Comparison of ENCODE assay signal across 32 mouse cellular contexts in genomic region chr9:14534833-14535456, GRCm38 (mm10). TPM values are rescaled to one million over a fixed set of nuclear protein-coding genes. Genes with fewer than 3 reads are reported as not detected.
DNase-seq lines count a peak whose midpoint lies in the region; ATAC-seq and TF ChIP-seq lines count a peak whose summit lies in the region.
"Had no signal": no experiment of that assay in that cellular context is flagged by ENCODE, and none has a peak within 500 bp of the region (broad histone marks: within the 10 kb centered on the region; RNA-seq: fewer than 3 reads in every experiment).

No protein-coding gene starts in this region.

- WGBS in hindbrain, embryonic 15.5 days: 78% methylated on average over 9 of the region's 9 CpGs
- WGBS in hindbrain, embryonic 10.5 days: 89% methylated on average over 9 of the region's 9 CpGs
- 70% methylated on average over 9 of the region's 9 CpGs for WGBS in hindbrain, postnatal 0 days

- H3K27me3 ChIP-seq in hindbrain, embryonic 15.5 days: no peaks in the 10 kb centered on the region
- H3K27me3 ChIP-seq in hindbrain, embryonic 10.5 days (ENCODE audit: insufficient read depth, poor library complexity, severe bottlenecking): no peaks in the 10 kb centered on the region
- H3K27me3 ChIP-seq in hindbrain, postnatal 0 days (ENCODE audit: insufficient read depth, low read length): no peaks in the 10 kb centered on the region
- H3K27me3 ChIP-seq: embryonic facial prominence, embryonic 13.5 days; forebrain, embryonic 15.5 days; heart, embryonic 15.5 days; intestine, embryonic 15.5 days; limb, embryonic 13.5 days; liver, embryonic 12.5 days; midbrain, embryonic 12.5 days; neural tube, embryonic 12.5 days had no signal

- H3K9ac ChIP-seq in hindbrain, embryonic 15.5 days: no peak overlapping the region
- H3K9ac ChIP-seq in hindbrain, postnatal 0 days (replicated peaks; ENCODE audit: low read length): no peak overlapping the region
- H3K9ac ChIP-seq: embryonic facial prominence, embryonic 13.5 days; forebrain, embryonic 15.5 days; heart, embryonic 15.5 days; intestine, embryonic 15.5 days; limb, embryonic 13.5 days; liver, embryonic 12.5 days; midbrain, embryonic 12.5 days; neural tube, embryonic 12.5 days had no signal

- no peak overlapping the region for H3K4me2 ChIP-seq in hindbrain, embryonic 15.5 days
- no peak overlapping the region for H3K4me2 ChIP-seq in hindbrain, postnatal 0 days (ENCODE audit: low read depth, low read length)
- H3K4me2 ChIP-seq: embryonic facial prominence, embryonic 13.5 days; forebrain, embryonic 15.5 days; heart, embryonic 15.5 days; intestine, embryonic 15.5 days; limb, embryonic 13.5 days; liver, embryonic 12.5 days; midbrain, embryonic 12.5 days; neural tube, embryonic 12.5 days had no signal

- no peak for TF ChIP-seq CTCF in hindbrain, postnatal 0 days (IDR thresholded peaks at IDR 0.05; ENCODE audit: low read depth)

- ATAC-seq in hindbrain, embryonic 15.5 days (ENCODE audit: low FRiP score, low read depth): peak; percentile 69
- peak; percentile 52; the same call in 1 of the 2 replicates for ATAC-seq in hindbrain, postnatal 0 days
- ATAC-seq: forebrain, embryonic 15.5 days; intestine, embryonic 15.5 days; liver, embryonic 12.5 days had no signal

- H3K36me3 ChIP-seq in hindbrain, embryonic 15.5 days: no peaks in the 10 kb centered on the region
- H3K36me3 ChIP-seq in hindbrain, embryonic 10.5 days: peaks cover 13% of the 10 kb centered on the region
- no peaks in the 10 kb centered on the region for H3K36me3 ChIP-seq in hindbrain, postnatal 0 days (ENCODE audit: insufficient read depth, low read length)
- H3K36me3 ChIP-seq: intestine, embryonic 15.5 days; liver, embryonic 12.5 days had no signal

- H3K4me1 ChIP-seq in hindbrain, embryonic 15.5 days (replicated peaks): 0 out of 2 replicates have a peak, but pooled peaks cover 3% of the 10 kb centered on the region
- H3K4me1 ChIP-seq in hindbrain, embryonic 10.5 days (replicated peaks): peaks cover 16% of the 10 kb centered on the region
- H3K4me1 ChIP-seq in hindbrain, postnatal 0 days (ENCODE audit: insufficient read depth, low read length): peaks cover 4% of the 10 kb centered on the region; the same call in 1 of the 2 replicates
- H3K4me1 ChIP-seq: embryonic facial prominence, embryonic 13.5 days; forebrain, embryonic 15.5 days; heart, embryonic 15.5 days; intestine, embryonic 15.5 days; limb, embryonic 13.5 days; liver, embryonic 12.5 days; neural tube, embryonic 12.5 days had no signal

- no peaks in the 10 kb centered on the region for H3K9me3 ChIP-seq in hindbrain, embryonic 15.5 days
- H3K9me3 ChIP-seq in hindbrain, embryonic 10.5 days: no peaks in the 10 kb centered on the region
- no peaks in the 10 kb centered on the region for H3K9me3 ChIP-seq in hindbrain, postnatal 0 days (ENCODE audit: low read length)
- H3K9me3 ChIP-seq: embryonic facial prominence, embryonic 13.5 days; forebrain, embryonic 15.5 days; heart, embryonic 15.5 days; intestine, embryonic 15.5 days; liver, embryonic 12.5 days; midbrain, embryonic 12.5 days; neural tube, embryonic 12.5 days had no signal

- H3K4me3 ChIP-seq in hindbrain, embryonic 15.5 days: no peak overlapping the region
- H3K4me3 ChIP-seq in hindbrain, embryonic 10.5 days: no peak overlapping the region
- no peak overlapping the region for H3K4me3 ChIP-seq in hindbrain, postnatal 0 days (ENCODE audit: low read length)
- H3K4me3 ChIP-seq: embryonic facial prominence, embryonic 13.5 days; forebrain, embryonic 15.5 days; heart, embryonic 15.5 days; intestine, embryonic 15.5 days; layer of hippocampus, adult 2 months; limb, embryonic 13.5 days; liver, embryonic 12.5 days; midbrain, embryonic 12.5 days; neural tube, embryonic 12.5 days had no signal

- H3K27ac ChIP-seq in hindbrain, embryonic 15.5 days (replicated peaks): no peak overlapping the region
- H3K27ac ChIP-seq in hindbrain, embryonic 10.5 days: no peak overlapping the region
- no peak overlapping the region for H3K27ac ChIP-seq in hindbrain, postnatal 0 days
- H3K27ac ChIP-seq: embryonic facial prominence, embryonic 13.5 days; forebrain, embryonic 15.5 days; heart, embryonic 15.5 days; intestine, embryonic 15.5 days; layer of hippocampus, adult 2 months; limb, embryonic 13.5 days; liver, embryonic 12.5 days; midbrain, embryonic 12.5 days; neural tube, embryonic 12.5 days; stomach, postnatal 0 days had no signal

- DNase-seq in adrenal gland, adult 2 months: peak; percentile 18
- DNase-seq in adrenal gland, postnatal 25 days: no peak
- DNase-seq in hindbrain, embryonic 10.5 days (ENCODE audit: low spot score): no peak
- peak; percentile 69 for DNase-seq in NIH3T3 (ENCODE audit: low read depth)
- peak; percentile 64 for DNase-seq in hindbrain, postnatal 0 days (ENCODE audit: low spot score)
- DNase-seq in Muller cell, postnatal 12 days (ENCODE audit: inconsistent ontology term): no peak
- DNase-seq in gastrocnemius, adult 18-20 months (ENCODE audit: low spot score): no peak
- DNase-seq: cerebellum, adult 11 months; cerebellum, postnatal 36 days; embryo, embryonic 11 days; gastrocnemius, postnatal 25 days; heart, postnatal 36 days; kidney, adult 9 months; kidney, postnatal 25 days; layer of hippocampus, postnatal 36 days; lung, adult 18-20 months; lung, postnatal 10 days; right cerebral cortex, postnatal 14 days; thymus, adult 2 months; thymus, postnatal 4 days had no signal

RNA-seq across cellular contexts. Expression of gene Cwc15, which starts 34.5 kb away (rescaled TPM):
- total RNA-seq in adrenal gland, adult 2 months (2021): 100 to 1,000 TPM; 120 to 145 TPM
- 2.1 and 2.5 TPM in 2 replicates for polyA plus RNA-seq in adrenal gland, adult 2 months (2012; rRNA removed)
- total RNA-seq in adrenal gland, postnatal 25 days (2021): 130 and 135 TPM in 2 replicates
- polyA plus RNA-seq in hindbrain, embryonic 15.5 days (2015; fragmentation: Nextera tagmentation; extraction: Ambion mirVana): 138 and 143 TPM in 2 replicates
- polyA plus RNA-seq in hindbrain, embryonic 10.5 days (2016; fragmentation: Nextera tagmentation; extraction: Ambion mirVana): 181 and 193 TPM in 2 replicates
- total RNA-seq in hindbrain, postnatal 0 days (2014; rRNA removed): 24.4 and 36.8 TPM in 2 replicates
- polyA plus RNA-seq in hindbrain, postnatal 0 days (2015; fragmentation: Nextera tagmentation; extraction: Ambion mirVana): 139 and 151 TPM in 2 replicates
- total RNA-seq in gastrocnemius, adult 18-20 months (2021): 100 to 1,000 TPM; 105 to 113 TPM

RNA-seq across cellular contexts. Expression of gene Kdm4d, which starts 34.7 kb away (rescaled TPM):
- under 1 TPM; 0.29 to 0.41 TPM for total RNA-seq in adrenal gland, adult 2 months (2021)
- polyA plus RNA-seq in adrenal gland, adult 2 months (2012; rRNA removed): 0.36 and 0.37 TPM in 2 replicates
- 0.73 TPM in 1 of 2 replicates, not detected in the other for total RNA-seq in adrenal gland, postnatal 25 days (2021)
- polyA plus RNA-seq in hindbrain, embryonic 15.5 days (2015; fragmentation: Nextera tagmentation; extraction: Ambion mirVana): 0.72 and 1.2 TPM in 2 replicates
- polyA plus RNA-seq in hindbrain, embryonic 10.5 days (2016; fragmentation: Nextera tagmentation; extraction: Ambion mirVana): 0.31 and 0.33 TPM in 2 replicates
- total RNA-seq in hindbrain, postnatal 0 days (2014; rRNA removed): 2.1 and 2.6 TPM in 2 replicates
- 2.0 TPM in 2 replicates for polyA plus RNA-seq in hindbrain, postnatal 0 days (2015; fragmentation: Nextera tagmentation; extraction: Ambion mirVana)
- total RNA-seq in gastrocnemius, adult 18-20 months (2021): not detected
- total RNA-seq: gastrocnemius, postnatal 25 days; heart, adult 8-10 months; heart, postnatal 36 days had no signal

Comparison
In these comparisons a context has a peak if more than half of its experiments do, and no peak if none do; other contexts are left out.
1. DNase-seq: peak in adrenal gland, adult 2 months (single experiment), NIH3T3 (single experiment) and hindbrain, postnatal 0 days (single experiment); none in adrenal gland, postnatal 25 days (single experiment), hindbrain, embryonic 10.5 days (single experiment), Muller cell, postnatal 12 days (single experiment) and gastrocnemius, adult 18-20 months (single experiment).